Mouse (Mus musculus): ENCODE measurements around the gene Map2k6. TPM values are rescaled to one million over a fixed set of nuclear protein-coding genes. Genes with fewer than 3 reads are reported as not detected.

The Map2k6 gene
- polyA plus RNA-seq, 1 experiment from 2014 or later, result 25.9 TPM

DNA sequence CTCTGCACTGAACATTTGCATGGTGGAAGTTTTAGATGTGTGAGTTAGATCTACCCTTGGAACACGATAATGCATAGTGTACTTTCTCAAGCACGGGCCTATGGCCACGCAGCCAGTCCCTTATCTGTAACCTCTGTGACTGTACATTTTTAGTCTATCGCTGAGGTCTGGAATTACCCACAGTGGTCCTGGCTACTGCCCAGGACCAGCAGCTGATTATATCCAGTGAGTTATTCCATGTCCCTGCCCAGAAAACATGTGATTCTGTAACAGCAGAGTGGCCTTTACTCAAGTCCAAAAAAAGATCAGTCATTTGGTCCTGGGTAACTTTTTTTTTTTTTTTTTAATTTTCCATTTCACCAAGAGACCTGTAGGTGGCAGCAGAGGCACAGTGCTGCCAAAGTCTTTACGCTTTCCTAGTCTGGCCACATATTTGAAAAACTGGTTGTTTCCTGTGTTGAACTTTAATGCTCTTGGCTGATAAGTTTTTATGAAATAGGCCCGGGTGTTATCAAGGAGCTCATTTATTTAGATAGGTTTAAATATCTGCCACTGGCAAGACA, 99.8 kb downstream of the Map2k6 start:
- H3K9ac ChIP-seq, result no peak overlapping the region
- H3K27me3 ChIP-seq (replicated peaks), result no peaks in the 10 kb centered on the region
- H3K4me3 ChIP-seq, result no peak overlapping the region
- no peak overlapping the region for H3K27ac ChIP-seq
- no peak overlapping the region for H3K4me2 ChIP-seq (replicated peaks)
- no peaks in the 10 kb centered on the region for H3K4me1 ChIP-seq
- ATAC-seq (ENCODE audit: low FRiP score, low read depth), result no peak
- no peaks in the 10 kb centered on the region for H3K9me3 ChIP-seq
- 73% methylated on average over 6 of the region's 6 CpGs for WGBS
- H3K36me3 ChIP-seq, result peaks cover 16% of the 10 kb centered on the region

DNA sequence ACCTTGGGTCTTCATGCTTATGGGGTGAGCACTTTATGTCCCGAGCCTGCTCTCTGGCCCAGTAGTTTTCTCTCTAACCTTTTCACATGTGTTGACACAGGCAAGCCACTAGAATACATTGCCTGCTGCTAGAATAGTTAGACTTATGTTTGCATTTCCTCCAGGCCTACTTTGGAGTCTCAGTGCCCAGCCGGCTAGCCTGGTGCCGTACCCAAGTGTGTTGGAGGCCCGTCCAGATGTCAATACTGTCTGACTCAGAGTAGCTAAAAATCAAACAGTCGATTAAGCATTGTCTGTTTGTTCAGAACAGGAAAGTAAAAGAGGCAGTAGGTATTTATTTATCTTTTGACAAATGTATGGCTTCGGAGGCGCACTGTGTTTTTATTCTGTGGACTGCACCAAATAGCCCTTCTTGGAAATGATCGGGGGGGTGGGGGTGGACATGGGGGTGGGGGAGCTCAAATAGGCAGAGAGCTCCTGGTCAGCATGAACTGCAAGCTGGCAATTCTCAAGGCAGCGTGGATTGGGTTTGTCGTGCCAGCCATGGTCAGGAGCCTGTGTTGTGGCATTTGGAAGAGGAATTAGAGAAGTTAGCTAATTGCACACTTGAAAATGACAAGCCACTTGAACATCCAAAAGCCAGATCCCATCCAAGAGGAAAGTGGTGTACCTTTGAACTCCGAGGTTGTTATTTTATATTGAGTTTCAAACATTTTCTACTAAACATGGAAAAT, 104.2 kb downstream of the Map2k6 start:
- no peaks in the 10 kb centered on the region for H3K27me3 ChIP-seq (replicated peaks)
- 87% methylated on average over 11 of the region's 11 CpGs for WGBS
- no peak overlapping the region for H3K27ac ChIP-seq
- no peak overlapping the region for H3K4me2 ChIP-seq (replicated peaks)
- no peak for ATAC-seq (ENCODE audit: low FRiP score, low read depth)
- no peaks in the 10 kb centered on the region for H3K4me1 ChIP-seq
- H3K9me3 ChIP-seq, result no peaks in the 10 kb centered on the region
- H3K4me3 ChIP-seq, result no peak overlapping the region
- no peak overlapping the region for H3K9ac ChIP-seq
- peaks cover 26% of the 10 kb centered on the region for H3K36me3 ChIP-seq

- Histone ChIP-seq H3K9ac (no peak overlapping the region), H3K27ac (no peak overlapping the region), H3K4me2 (replicated peaks) (no peak overlapping the region), H3K4me1 (no peaks in the 10 kb centered on the region), H3K9me3 (no peaks in the 10 kb centered on the region), H3K4me3 (no peak overlapping the region), H3K36me3 (peaks cover 29% of the 10 kb centered on the region), H3K27me3 (replicated peaks) (no peaks in the 10 kb centered on the region)
- 95% methylated on average over 7 of the region's 7 CpGs for WGBS
- ATAC-seq (ENCODE audit: low FRiP score, low read depth), result no peak
These were observed 112.5 kb downstream of the Map2k6 start for GRCm38 (mm10) chr11:110511466-110511865.

- Histone ChIP-seq H3K36me3 (peaks cover 17% of the 10 kb centered on the region), H3K27me3 (replicated peaks) (no peaks in the 10 kb centered on the region), H3K4me1 (no peaks in the 10 kb centered on the region), H3K4me3 (no peak overlapping the region), H3K9ac (no peak overlapping the region), H3K4me2 (replicated peaks) (no peak overlapping the region), H3K9me3 (no peaks in the 10 kb centered on the region), H3K27ac (no peak overlapping the region)
- 96% methylated on average over 1 of the region's 1 CpGs for WGBS
- ATAC-seq (ENCODE audit: low FRiP score, low read depth), result no peak
These were observed 119.7 kb downstream of the Map2k6 start for GRCm38 (mm10) chr11:110518648-110519047.

GRCm38 (mm10) chr11:110522906-110523305, 124.0 kb downstream of the Map2k6 start:
- Histone ChIP-seq H3K9ac (no peak overlapping the region), H3K27me3 (replicated peaks) (no peaks in the 10 kb centered on the region), H3K36me3 (peaks cover 7% of the 10 kb centered on the region), H3K4me1 (no peaks in the 10 kb centered on the region), H3K4me2 (replicated peaks) (no peak overlapping the region), H3K4me3 (no peak overlapping the region), H3K27ac (no peak overlapping the region), H3K9me3 (0 out of 2 replicates have a peak, but pooled peaks cover 3% of the 10 kb centered on the region)
- ATAC-seq (ENCODE audit: low FRiP score, low read depth), result no peak
- WGBS, result 94% methylated on average over 2 of the region's 2 CpGs

GRCm38 (mm10) chr11:110526156-110526555, 127.2 kb downstream of the Map2k6 start:
- H3K9ac ChIP-seq, result no peak overlapping the region
- ATAC-seq (ENCODE audit: low FRiP score, low read depth), result no peak
- no peak overlapping the region for H3K27ac ChIP-seq
- WGBS, result 93% methylated on average over 4 of the region's 4 CpGs
- H3K36me3 ChIP-seq, result no peaks in the 10 kb centered on the region
- no peak overlapping the region for H3K4me2 ChIP-seq (replicated peaks)
- H3K27me3 ChIP-seq (replicated peaks), result no peaks in the 10 kb centered on the region
- no peak overlapping the region for H3K4me3 ChIP-seq
- H3K4me1 ChIP-seq, result no peaks in the 10 kb centered on the region
- 0 out of 2 replicates have a peak, but pooled peaks cover 3% of the 10 kb centered on the region for H3K9me3 ChIP-seq

- WGBS, result 77% methylated on average over 7 of the region's 7 CpGs
- no peaks in the 10 kb centered on the region for H3K27me3 ChIP-seq (replicated peaks)
- H3K9ac ChIP-seq, result no peak overlapping the region
- H3K4me1 ChIP-seq, result no peaks in the 10 kb centered on the region
- no peak overlapping the region for H3K4me3 ChIP-seq
- 0 out of 2 replicates have a peak, but pooled peaks cover 3% of the 10 kb centered on the region for H3K9me3 ChIP-seq
- H3K36me3 ChIP-seq, result no peaks in the 10 kb centered on the region
- no peak for ATAC-seq (ENCODE audit: low FRiP score, low read depth)
- H3K27ac ChIP-seq, result no peak overlapping the region
- H3K4me2 ChIP-seq (replicated peaks), result no peak overlapping the region
These were observed 132.2 kb downstream of the Map2k6 start for GRCm38 (mm10) chr11:110531087-110531486.

DNA sequence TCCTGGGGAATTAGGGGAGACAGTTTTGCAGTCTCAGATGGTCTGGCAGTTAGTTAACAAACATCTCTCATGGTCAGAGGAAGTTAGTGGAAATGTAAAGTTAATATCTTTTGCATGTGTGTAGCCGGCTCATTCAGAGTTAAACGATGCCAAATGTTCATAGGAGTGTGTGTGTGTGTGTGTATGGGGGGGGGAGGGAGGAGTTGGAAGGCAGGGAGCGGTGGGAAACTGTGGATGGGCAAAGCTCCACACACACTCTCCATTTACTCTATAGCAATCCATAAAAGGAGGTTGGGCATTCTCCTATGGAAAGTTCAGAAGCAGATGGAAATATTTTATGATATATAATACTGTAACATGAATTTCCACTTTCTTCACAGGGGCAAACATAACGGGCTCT, 135.9 kb downstream of the Map2k6 start:
- Histone ChIP-seq H3K36me3 (no peaks in the 10 kb centered on the region), H3K4me3 (no peak overlapping the region), H3K9ac (no peak overlapping the region), H3K27ac (no peak overlapping the region), H3K4me2 (replicated peaks) (no peak overlapping the region), H3K27me3 (replicated peaks) (no peaks in the 10 kb centered on the region), H3K4me1 (no peaks in the 10 kb centered on the region), H3K9me3 (no peaks in the 10 kb centered on the region)
- ATAC-seq (ENCODE audit: low FRiP score, low read depth), result no peak
- WGBS, result 87% methylated on average over 4 of the region's 4 CpGs

DNA sequence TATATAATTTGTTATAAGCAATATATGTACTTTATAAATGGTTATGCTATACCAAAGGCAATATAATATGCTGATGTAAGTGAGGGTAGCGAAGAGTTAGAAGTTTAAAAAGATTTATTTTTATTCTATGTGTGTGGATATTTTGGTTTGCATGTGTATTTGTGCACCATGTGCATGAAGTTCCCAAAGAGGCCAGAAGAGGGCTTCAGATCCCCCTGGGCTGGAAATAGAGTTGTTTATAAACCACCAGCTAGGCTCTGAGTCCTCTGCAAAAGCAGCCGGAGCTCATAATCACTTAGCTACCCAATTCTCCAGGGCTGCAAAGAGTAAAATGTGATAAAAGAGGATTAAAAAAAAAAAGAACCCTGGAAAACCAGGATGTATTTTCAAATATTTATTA, 137.6 kb downstream of the Map2k6 start:
- Histone ChIP-seq H3K27me3 (replicated peaks) (no peaks in the 10 kb centered on the region), H3K27ac (no peak overlapping the region), H3K4me1 (no peaks in the 10 kb centered on the region), H3K9ac (no peak overlapping the region), H3K9me3 (no peaks in the 10 kb centered on the region), H3K36me3 (no peaks in the 10 kb centered on the region), H3K4me3 (no peak overlapping the region), H3K4me2 (replicated peaks) (no peak overlapping the region)
- no peak for ATAC-seq (ENCODE audit: low FRiP score, low read depth)
- 93% methylated on average over 2 of the region's 2 CpGs for WGBS

- H3K9me3 ChIP-seq, result no peaks in the 10 kb centered on the region
- 17% methylated on average over 15 of the region's 15 CpGs for WGBS
- no peak overlapping the region for H3K27ac ChIP-seq
- no peak overlapping the region for H3K4me3 ChIP-seq
- no peaks in the 10 kb centered on the region for H3K4me1 ChIP-seq
- no peak overlapping the region for H3K9ac ChIP-seq
- H3K27me3 ChIP-seq (replicated peaks), result no peaks in the 10 kb centered on the region
- H3K4me2 ChIP-seq (replicated peaks), result peak overlapping the region; percentile 42
- ATAC-seq (ENCODE audit: low FRiP score, low read depth), result no peak; the same call in 1 of the 2 replicates
- H3K36me3 ChIP-seq, result no peaks in the 10 kb centered on the region
These were observed 138.7 kb downstream of the Map2k6 start for GRCm38 (mm10) chr11:110537602-110538001.

DNA sequence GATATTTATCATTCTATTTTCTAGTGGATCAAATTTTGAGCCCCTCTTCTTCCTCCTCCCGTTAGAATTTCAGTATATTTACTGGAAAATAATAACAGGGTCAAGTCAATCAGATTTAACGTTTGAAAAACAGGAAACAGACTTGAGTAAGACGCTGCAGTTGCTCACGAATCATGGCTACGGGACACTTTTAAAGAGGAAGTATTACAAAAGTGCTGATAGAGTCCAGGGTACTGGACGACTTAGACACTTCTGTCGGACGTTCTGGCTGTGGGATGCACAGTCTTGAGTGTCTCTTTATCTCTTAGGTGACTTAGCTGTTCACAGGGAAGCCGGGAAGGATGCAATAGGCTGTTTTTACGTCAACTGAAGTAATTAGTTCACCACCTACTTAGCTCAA, 139.3 kb downstream of the Map2k6 start:
- Histone ChIP-seq H3K4me1 (no peaks in the 10 kb centered on the region), H3K9ac (no peak overlapping the region), H3K27ac (no peak overlapping the region), H3K36me3 (no peaks in the 10 kb centered on the region), H3K4me2 (replicated peaks) (no peak overlapping the region), H3K27me3 (replicated peaks) (no peaks in the 10 kb centered on the region), H3K4me3 (no peak overlapping the region), H3K9me3 (no peaks in the 10 kb centered on the region)
- no peak for ATAC-seq (ENCODE audit: low FRiP score, low read depth)
- 83% methylated on average over 10 of the region's 10 CpGs for WGBS

GRCm38 (mm10) chr11:110541933-110542332, 143.0 kb downstream of the Map2k6 start:
- ATAC-seq (ENCODE audit: low FRiP score, low read depth), result no peak

More at GRCm38 (mm10) chr11:110541933-110542332, 143.0 kb downstream of the Map2k6 start:
- 90% methylated on average over 4 of the region's 4 CpGs for WGBS
- Histone ChIP-seq H3K4me1 (no peaks in the 10 kb centered on the region), H3K4me3 (no peak overlapping the region), H3K27me3 (replicated peaks) (no peaks in the 10 kb centered on the region), H3K9ac (no peak overlapping the region), H3K27ac (no peak overlapping the region), H3K36me3 (no peaks in the 10 kb centered on the region), H3K4me2 (replicated peaks) (no peak overlapping the region), H3K9me3 (no peaks in the 10 kb centered on the region)
